Mouse (Mus musculus): Measurements from ENCODE around the gene Iqcf1.

Gene Iqcf1

GRCm38 (mm10) chr9:106465571-106466200 lies 34.1 kb upstream of the Iqcf1 start, which contains the start of gene Gpr62:
Gene Gpr62 (minus strand): TSS chr9:106465938.
- no peak for DNase-seq (ENCODE audit: low read depth)

- DNase-seq (ENCODE audit: low read depth) = no peak
Measured at GRCm38 (mm10) chr9:106466721-106467120, 33.0 kb upstream of the Iqcf1 start.

- DNase-seq (ENCODE audit: low read depth) = no peak
Measured at GRCm38 (mm10) chr9:106467746-106468145, 32.0 kb upstream of the Iqcf1 start.

- DNase-seq (ENCODE audit: low read depth) = no peak
Measured at GRCm38 (mm10) chr9:106469317-106469716, 30.4 kb upstream of the Iqcf1 start.

GRCm38 (mm10) chr9:106469776-106470175 lies 30.0 kb upstream of the Iqcf1 start:
- DNase-seq (ENCODE audit: low read depth) = no peak

- DNase-seq (ENCODE audit: low read depth) = no peak
Measured at GRCm38 (mm10) chr9:106470991-106471750, 28.6 kb upstream of the Iqcf1 start.

- no peak for DNase-seq (ENCODE audit: low read depth)
Measured at GRCm38 (mm10) chr9:106471892-106472291, 27.9 kb upstream of the Iqcf1 start.

- no peak for DNase-seq (ENCODE audit: low read depth)
Measured at GRCm38 (mm10) chr9:106472321-106472720, 27.4 kb upstream of the Iqcf1 start.

GRCm38 (mm10) chr9:106473081-106473752 lies 26.6 kb upstream of the Iqcf1 start:
- DNase-seq (ENCODE audit: low read depth) = no peak

- DNase-seq (ENCODE audit: low read depth) = no peak
Measured at GRCm38 (mm10) chr9:106473753-106474105, 26.0 kb upstream of the Iqcf1 start.

- DNase-seq (ENCODE audit: low read depth) = peak; percentile 53
Measured at GRCm38 (mm10) chr9:106474456-106474855, 25.3 kb upstream of the Iqcf1 start.

GRCm38 (mm10) chr9:106475046-106475445 lies 24.7 kb upstream of the Iqcf1 start:
- no peak for DNase-seq (ENCODE audit: low read depth)

- no peak for DNase-seq (ENCODE audit: low read depth)
Measured at GRCm38 (mm10) chr9:106475663-106476001, 24.1 kb upstream of the Iqcf1 start, which contains the start of gene Rrp9. Gene Rrp9 (plus strand): TSS chr9:106475963.

- no peak for DNase-seq (ENCODE audit: low read depth)
Measured at GRCm38 (mm10) chr9:106476002-106476923, 23.5 kb upstream of the Iqcf1 start.

GRCm38 (mm10) chr9:106476924-106477484 lies 22.8 kb upstream of the Iqcf1 start, which contains the start of gene Parp3:
Gene Parp3 (minus strand): TSS chr9:106476949.
- peak; percentile 100 for DNase-seq (ENCODE audit: low read depth)

GRCm38 (mm10) chr9:106477649-106478048 lies 22.1 kb upstream of the Iqcf1 start:
- DNase-seq (ENCODE audit: low read depth) = no peak

- DNase-seq (ENCODE audit: low read depth) = no peak
Measured at GRCm38 (mm10) chr9:106478101-106478500, 21.7 kb upstream of the Iqcf1 start.

GRCm38 (mm10) chr9:106480541-106480940 lies 19.2 kb upstream of the Iqcf1 start:
- DNase-seq (ENCODE audit: low read depth) = no peak

GRCm38 (mm10) chr9:106481075-106481474 lies 18.7 kb upstream of the Iqcf1 start:
- no peak for DNase-seq (ENCODE audit: low read depth)

- no peak for DNase-seq (ENCODE audit: low read depth)
Measured at GRCm38 (mm10) chr9:106481676-106482075, 18.1 kb upstream of the Iqcf1 start.

- DNase-seq (ENCODE audit: low read depth) = no peak
Measured at GRCm38 (mm10) chr9:106482578-106483115, 17.1 kb upstream of the Iqcf1 start.

All from c-Kit-positive CD71-positive TER-119-negative erythroid progenitor cells, embryonic 14.5 days (primary cell).